Mouse (Mus musculus) embryonic facial prominence, embryonic 11.5 days (tissue): ENCODE data around the gene Grhl3. TPM values are rescaled to one million over a fixed set of nuclear protein-coding genes. Genes with fewer than 3 reads are reported as not detected.
"Not testable (repeated sequence)": the region's sequence is repeated elsewhere in the genome, so short reads cannot be mapped to it uniquely, and the experiment has no call there.

ENCODE experiments used
- ATAC-seq: fragments of 200-750 bp; cut with Nextera tagmentation; replicated peaks from 2 replicates; pipeline ENCODE4 v1.8.0; 2017; ENCODE audit warnings: low read depth; ENCODE audit not compliant: insufficient number of reproducible peaks, low FRiP score, low TSS enrichment
- DNase-seq: peaks from one replicate; pipeline ENCODE4 v3.0.0-alpha.2; 2015; ENCODE audit warnings: low spot score
- H3K27ac ChIP-seq: fragments of 300-500 bp; sonication (generic); replicated peaks from 2 replicates; pipeline ENCODE4 v1.5.1; 2014; ENCODE audit warnings: mild to moderate bottlenecking, low read depth, low read length, control low read depth
- H3K27me3 ChIP-seq: fragments of 300-500 bp; sonication (generic); 2 replicates; pipeline ENCODE4 v1.6.1; 2014; ENCODE audit warnings: mild to moderate bottlenecking, low read length, moderate library complexity, mixed read lengths; ENCODE audit not compliant: control insufficient read depth, insufficient read depth
- H3K36me3 ChIP-seq: fragments of 300-500 bp; sonication (generic); replicated peaks from 2 replicates; pipeline ENCODE4 v1.6.1; 2014; ENCODE audit warnings: low read depth, mild to moderate bottlenecking, low read length, moderate library complexity, mixed read lengths; ENCODE audit not compliant: control insufficient read depth, insufficient read depth
- H3K4me1 ChIP-seq: fragments of 300-500 bp; sonication (generic); 2 replicates; pipeline ENCODE4 v1.6.1; 2014; ENCODE audit warnings: low read length, mixed read lengths; ENCODE audit not compliant: control insufficient read depth, insufficient read depth
- H3K4me2 ChIP-seq: fragments of 300-500 bp; sonication (generic); 2 replicates; pipeline ENCODE4 v1.6.1; 2014; ENCODE audit warnings: low read depth, mild to moderate bottlenecking, control low read depth, low read length, moderate library complexity
- H3K4me3 ChIP-seq: fragments of 300-500 bp; sonication (generic); 2 replicates; pipeline ENCODE4 v1.5.1; 2014; ENCODE audit warnings: low read depth, low read length, control low read depth
- H3K9ac ChIP-seq: fragments of 300-500 bp; sonication (generic); replicated peaks from 2 replicates; pipeline ENCODE4 v1.6.1; 2014; ENCODE audit warnings: mild to moderate bottlenecking, control low read depth, low read length
- H3K9me3 ChIP-seq: fragments of 300-500 bp; sonication (generic); replicated peaks from 2 replicates; pipeline ENCODE4 v1.6.1; 2016; ENCODE audit warnings: mild to moderate bottlenecking, low read length, inconsistent platforms, mixed read lengths; ENCODE audit not compliant: control insufficient read depth
- WGBS: fragments of 180-500 bp; shearing (Covaris S2); extraction: QIAGEN DNeasy Blood & Tissue Kit; methylation state at CpG from one replicate; pipeline ENCODE4 v1.1.7; 2014; 5-methylcytosine and 5-hydroxymethylcytosine counted together
- polyA plus RNA-seq: library from polyadenylated mRNA; unstranded; fragments of >200 nt; fragmentation: Nextera tagmentation; extraction: Ambion mirVana; gene quantifications from 2 replicates; pipeline ENCODE4 v1.2.1, GENCODE M21; 2014

Gene Grhl3
- 10.1 and 13.0 TPM in 2 replicates for polyA plus RNA-seq

DNA sequence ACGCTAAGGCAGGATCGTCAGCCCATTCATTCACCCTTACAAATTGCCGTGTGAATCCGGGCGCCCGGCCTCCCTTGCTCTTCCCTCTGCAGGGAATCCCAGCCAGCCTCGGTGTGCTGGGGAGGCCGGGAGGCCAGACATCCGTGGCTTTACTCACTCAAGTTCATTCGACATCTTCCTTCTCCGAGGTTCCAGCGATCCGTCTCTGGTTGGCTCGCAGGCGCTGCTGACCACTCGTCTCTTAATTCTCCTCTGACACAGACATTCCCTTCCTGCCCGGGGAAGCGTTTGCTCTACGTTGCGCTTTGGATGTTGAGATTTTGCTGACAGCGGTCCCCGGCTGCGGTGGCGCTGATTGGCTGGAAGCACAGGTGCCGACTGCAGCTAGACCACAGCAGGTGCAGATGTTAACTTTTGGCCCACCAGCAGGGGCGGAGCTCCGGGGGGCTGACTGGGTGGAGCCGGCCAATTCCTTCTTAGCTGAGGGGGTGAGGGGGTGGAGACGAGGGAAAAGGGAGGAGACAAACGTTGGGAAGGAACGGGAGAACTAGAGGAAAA is at the start of gene Grhl3:
TSS of gene Grhl3 (minus strand) at position 380 of the 558 bp plus-strand sequence.
- Histone ChIP-seq H3K4me1 (peaks cover 10% of the 10 kb centered on the region), H3K9ac (no peak within 1 kb of the TSS), H3K27ac (no peak within 1 kb of the TSS), H3K4me3 (no peak within 1 kb of the TSS), H3K9me3 (no peaks in the 10 kb centered on the region), H3K27me3 (peaks cover 37% of the 10 kb centered on the region), H3K36me3 (no peaks in the 10 kb centered on the region), H3K4me2 (peak within 1 kb of the TSS; percentile 21)
- WGBS: under 1% methylated on average over 31 of the region's 31 CpGs
- ATAC-seq (no peak), DNase-seq (peak; percentile 54)

DNA sequence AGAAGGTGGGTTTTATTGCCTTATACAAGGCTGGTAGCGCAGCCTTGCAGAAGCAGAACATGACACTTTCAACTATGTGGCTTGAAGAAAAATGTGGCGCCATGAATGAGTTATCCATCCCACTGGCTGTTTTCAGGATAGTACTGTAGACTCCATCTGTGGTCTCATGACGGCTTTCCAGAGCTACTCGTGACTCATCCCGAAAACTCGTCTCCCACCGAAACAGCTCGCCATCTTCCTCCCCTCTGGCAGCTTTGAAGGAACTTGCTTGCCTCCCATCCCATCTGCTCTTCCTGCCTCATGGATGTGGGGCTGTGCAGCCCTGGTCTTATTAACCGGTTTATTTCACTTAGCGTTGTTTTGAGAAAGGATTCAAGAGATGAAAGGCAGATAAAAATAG is 48.9 kb upstream of the Grhl3 start:
- H3K9ac ChIP-seq: no peak overlapping the region
- H3K27me3 ChIP-seq: no peaks in the 10 kb centered on the region
- WGBS: 95% methylated on average over 10 of the region's 10 CpGs
- no peaks in the 10 kb centered on the region for H3K9me3 ChIP-seq
- H3K27ac ChIP-seq: no peak overlapping the region
- ATAC-seq (no peak), DNase-seq (no peak)
- no peak overlapping the region for H3K4me2 ChIP-seq
- no peak overlapping the region for H3K4me3 ChIP-seq
- no peaks in the 10 kb centered on the region for H3K4me1 ChIP-seq
- no peaks in the 10 kb centered on the region for H3K36me3 ChIP-seq

DNA sequence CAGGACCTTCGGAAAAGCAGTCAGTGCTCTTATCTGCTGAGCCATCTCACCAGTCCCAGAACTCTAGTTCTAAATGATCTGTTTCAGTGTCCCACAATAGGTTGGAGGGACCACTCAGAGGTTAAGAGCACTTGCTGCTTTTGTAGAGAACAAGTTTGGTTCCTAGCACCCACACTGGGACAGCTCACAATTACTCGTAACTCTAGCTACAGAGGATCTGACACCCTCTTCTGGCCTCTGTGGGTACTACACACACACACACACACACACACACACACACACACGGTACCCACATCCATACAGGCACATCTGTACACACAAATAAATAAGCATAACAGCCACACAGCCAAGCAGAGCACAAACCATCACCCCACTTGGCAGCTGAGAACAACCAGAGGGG is 47.0 kb upstream of the Grhl3 start:
- ATAC-seq (no peak), DNase-seq (no peak)
- Histone ChIP-seq H3K9me3 (no peaks in the 10 kb centered on the region), H3K36me3 (no peaks in the 10 kb centered on the region), H3K4me3 (no peak overlapping the region), H3K27me3 (no peaks in the 10 kb centered on the region), H3K9ac (no peak overlapping the region), H3K4me2 (no peak overlapping the region), H3K4me1 (no peaks in the 10 kb centered on the region), H3K27ac (no peak overlapping the region)
- 88% methylated on average over 3 of the region's 3 CpGs for WGBS

DNA sequence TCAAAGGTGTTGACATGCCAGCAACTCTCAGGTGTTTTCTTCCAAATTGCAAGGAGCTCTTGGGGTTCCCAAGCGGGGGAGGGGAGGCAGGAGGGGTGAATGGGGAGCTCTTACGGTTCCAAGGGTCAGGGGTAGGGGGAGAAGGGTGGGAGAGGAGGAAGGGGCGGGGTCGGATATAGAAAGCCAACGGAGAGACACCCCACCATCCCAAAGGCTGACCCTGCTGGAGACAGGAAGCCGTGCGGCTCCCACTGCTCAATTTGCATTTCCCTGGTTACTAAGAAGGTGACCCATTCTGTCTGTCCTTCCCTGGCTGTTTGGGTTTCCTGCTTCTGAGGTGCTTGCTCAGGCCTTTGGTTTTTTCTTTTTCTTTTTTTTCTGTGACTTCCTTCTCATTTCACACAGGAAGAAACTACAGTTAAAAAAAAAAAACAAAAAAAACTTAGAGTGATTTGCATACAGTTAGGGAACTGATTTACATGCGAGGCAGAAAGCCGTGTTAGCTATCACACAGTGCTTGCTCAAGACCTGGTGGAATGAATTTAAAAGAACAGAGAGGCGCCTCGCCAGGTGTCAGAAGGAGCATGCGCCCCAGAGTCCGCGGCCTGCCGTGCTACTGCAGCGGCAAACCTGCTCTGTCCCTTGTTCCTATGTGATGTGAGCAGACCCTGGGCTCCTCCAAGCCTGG is 44.5 kb upstream of the Grhl3 start:
- H3K9ac ChIP-seq: no peak overlapping the region
- H3K4me3 ChIP-seq: no peak overlapping the region
- H3K27me3 ChIP-seq: no peaks in the 10 kb centered on the region
- no peak for DNase-seq
- no peaks in the 10 kb centered on the region for H3K9me3 ChIP-seq
- H3K4me1 ChIP-seq: no peaks in the 10 kb centered on the region
- H3K27ac ChIP-seq: no peak overlapping the region
- WGBS: 8% methylated on average over 16 of the region's 16 CpGs
- no peaks in the 10 kb centered on the region for H3K36me3 ChIP-seq
- ATAC-seq: no peak
- no peak overlapping the region for H3K4me2 ChIP-seq

DNA sequence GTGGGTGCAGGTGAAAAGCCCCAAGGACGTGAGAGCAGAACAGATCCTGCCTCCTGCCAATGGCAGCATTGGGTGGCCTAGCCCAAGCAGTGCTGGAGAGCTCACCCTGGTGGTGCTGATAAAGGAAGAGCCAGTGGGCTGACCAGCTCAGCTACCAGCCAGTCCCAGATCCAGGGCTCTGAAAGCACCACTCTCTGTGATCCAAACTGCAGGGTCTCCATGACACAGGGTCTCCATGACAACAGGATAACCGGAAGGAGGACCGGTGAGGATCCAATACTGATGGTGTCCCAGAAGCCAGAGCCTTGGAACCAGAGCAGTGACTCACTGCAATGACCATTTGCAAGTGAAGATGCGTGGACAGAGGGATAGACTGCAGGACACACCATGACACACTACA is 43.6 kb upstream of the Grhl3 start:
- no peak for DNase-seq
- 48% methylated on average over 4 of the region's 4 CpGs for WGBS
- Histone ChIP-seq H3K27me3 (no peaks in the 10 kb centered on the region), H3K27ac (no peak overlapping the region), H3K4me1 (no peaks in the 10 kb centered on the region), H3K9me3 (no peaks in the 10 kb centered on the region), H3K36me3 (no peaks in the 10 kb centered on the region), H3K9ac (no peak overlapping the region), H3K4me3 (no peak overlapping the region), H3K4me2 (no peak overlapping the region)
- ATAC-seq: no peak

DNA sequence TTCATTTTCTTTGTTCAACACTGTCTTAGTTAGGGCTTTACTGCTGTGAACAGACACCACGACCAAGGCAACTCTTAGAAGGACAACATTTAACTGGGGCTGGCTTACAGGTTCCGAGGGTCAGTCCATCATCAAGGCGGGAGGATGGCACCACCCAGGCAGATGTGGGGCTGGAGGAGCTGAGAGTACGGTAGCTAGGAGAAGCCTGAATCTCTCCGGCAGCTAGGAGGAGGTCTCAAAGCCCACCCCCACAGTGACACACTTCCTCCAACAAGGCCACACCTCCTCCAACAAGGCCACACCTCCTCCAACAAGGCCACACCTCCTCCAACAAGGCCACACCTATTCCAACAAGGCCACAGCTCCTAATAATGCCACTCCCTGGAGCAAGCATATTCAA is 41.9 kb upstream of the Grhl3 start:
- H3K36me3 ChIP-seq, H3K27me3 ChIP-seq, H3K9me3 ChIP-seq, H3K4me1 ChIP-seq, H3K9ac ChIP-seq, H3K4me3 ChIP-seq, H3K4me2 ChIP-seq, DNase-seq, H3K27ac ChIP-seq, ATAC-seq: not testable (repeated sequence)
- WGBS: 66% methylated on average over 5 of the region's 5 CpGs

DNA sequence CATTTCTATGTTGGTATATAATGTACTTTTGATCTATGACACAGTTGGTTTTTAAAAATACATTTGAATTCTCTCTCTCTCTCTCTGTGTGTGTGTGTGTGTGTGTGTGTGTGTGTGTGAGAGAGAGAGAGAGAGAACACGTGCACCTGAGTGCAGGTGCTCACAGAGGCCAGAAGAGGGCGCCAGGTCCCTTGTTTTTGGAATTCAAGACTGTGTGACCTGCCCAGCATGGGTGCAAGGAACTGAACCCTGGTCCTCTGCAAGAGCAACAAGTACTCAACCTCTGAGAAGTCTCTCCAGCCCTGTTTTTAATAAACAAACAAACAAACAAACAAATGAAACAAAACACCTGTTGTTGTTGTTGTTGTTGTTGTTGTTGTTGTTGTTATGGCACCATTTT is 36.6 kb upstream of the Grhl3 start:
- Histone ChIP-seq H3K4me1 (no peaks in the 10 kb centered on the region), H3K4me3 (no peak overlapping the region), H3K27ac (no peak overlapping the region), H3K9me3 (no peaks in the 10 kb centered on the region), H3K36me3 (no peaks in the 10 kb centered on the region), H3K27me3 (no peaks in the 10 kb centered on the region), H3K4me2 (no peak overlapping the region), H3K9ac (no peak overlapping the region)
- DNase-seq (no peak), ATAC-seq (no peak)
- 70% methylated on average over 2 of the region's 2 CpGs for WGBS

DNA sequence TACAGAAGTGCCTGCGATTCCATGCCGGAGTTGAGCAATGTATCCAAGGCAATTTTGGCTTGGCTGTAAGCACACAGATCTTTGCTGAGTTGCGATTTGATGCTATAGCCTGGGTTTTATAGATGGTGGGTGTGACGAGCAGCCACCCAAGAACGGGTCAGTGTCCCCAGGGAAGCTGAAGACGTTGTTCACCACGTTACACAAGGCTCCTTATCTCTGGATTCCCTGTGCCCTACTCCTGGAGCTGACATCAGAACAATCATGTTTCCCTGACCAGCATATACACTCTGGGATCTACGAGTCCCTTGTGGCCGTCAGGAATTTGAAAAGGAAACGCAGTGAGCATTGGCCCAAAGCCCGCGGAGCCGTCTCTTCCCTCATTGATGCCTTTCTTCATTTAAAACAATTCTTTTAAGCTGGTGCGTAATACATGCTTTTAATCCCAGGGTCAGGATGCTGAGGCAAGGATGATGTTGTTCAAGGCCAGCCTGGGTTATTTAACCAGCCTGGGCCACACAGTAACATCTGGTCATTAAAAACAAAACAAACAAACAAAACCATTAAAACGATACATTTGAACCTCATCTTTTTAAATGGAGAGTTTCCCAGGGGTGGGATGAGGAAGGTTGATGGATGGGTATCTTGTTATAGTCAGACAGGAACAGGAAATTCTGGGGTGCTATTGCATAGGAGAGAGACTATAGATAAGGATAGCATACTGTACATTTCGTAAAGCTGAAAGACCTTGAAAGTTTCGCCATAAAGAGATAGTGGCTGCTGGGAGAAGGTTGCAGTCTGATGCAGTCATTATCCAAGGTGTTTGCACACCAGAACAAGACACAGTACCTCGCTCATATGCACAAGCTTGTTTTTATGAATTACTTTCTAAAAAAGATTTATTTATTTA is 34.8 kb upstream of the Grhl3 start:
- Histone ChIP-seq H3K9ac (no peak overlapping the region), H3K27ac (no peak overlapping the region), H3K4me1 (no peaks in the 10 kb centered on the region), H3K9me3 (no peaks in the 10 kb centered on the region), H3K27me3 (no peaks in the 10 kb centered on the region), H3K4me3 (no peak overlapping the region), H3K36me3 (no peaks in the 10 kb centered on the region), H3K4me2 (no peak overlapping the region)
- no peak for DNase-seq
- 80% methylated on average over 18 of the region's 18 CpGs for WGBS
- no peak for ATAC-seq
